Mouse (Mus musculus): Measurements from ENCODE around the gene Lrp6. TPM values are rescaled to one million over a fixed set of nuclear protein-coding genes. Genes with fewer than 3 reads are reported as not detected.

The Lrp6 gene
- polyA plus RNA-seq (2015; fragmentation: Nextera tagmentation; extraction: Ambion mirVana) = 20.8 and 24.5 TPM in 2 replicates

DNA sequence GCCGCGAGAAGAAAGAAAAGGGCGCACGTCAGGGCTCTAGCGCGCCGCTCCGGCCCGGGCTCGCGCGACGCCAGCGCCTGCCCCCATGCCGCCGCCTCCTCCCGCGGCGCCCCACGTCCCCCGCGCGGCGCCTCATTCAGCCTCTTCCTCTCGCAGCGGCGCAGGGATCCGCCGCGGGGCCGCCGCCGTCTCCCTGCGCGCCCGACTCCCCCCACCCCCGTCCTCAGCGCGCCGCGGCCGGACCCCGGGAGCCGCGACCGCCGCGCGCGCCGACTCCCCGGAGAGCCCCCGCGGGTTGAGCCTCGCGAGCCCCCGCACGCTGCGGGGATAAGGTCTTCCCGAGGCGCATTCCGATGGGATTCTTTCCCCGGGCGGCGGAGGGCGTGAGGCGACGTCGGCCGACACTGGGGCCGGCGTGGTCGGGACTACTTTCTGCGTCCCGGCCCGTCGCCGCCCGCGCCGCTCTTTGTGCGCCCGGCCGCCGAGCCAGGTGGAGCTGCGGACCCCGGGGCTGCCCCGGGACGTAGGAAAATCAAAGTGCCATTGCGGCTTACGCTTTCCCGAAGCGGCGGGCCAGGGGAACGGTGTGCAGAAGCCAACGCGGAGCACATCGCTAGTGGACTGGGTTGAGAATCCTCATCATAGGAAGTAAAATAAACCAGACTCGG is at the start of gene Lrp6:
TSS of gene Lrp6 (minus strand) at position 148 of the 668 bp plus-strand sequence.
- Histone ChIP-seq H3K9me3 (no peaks in the 10 kb centered on the region), H3K4me3 (peak within 1 kb of the TSS; percentile 96), H3K27ac (replicated peaks) (peak within 1 kb of the TSS; percentile 100), H3K4me1 (replicated peaks) (peaks cover 37% of the 10 kb centered on the region), H3K4me2 (peak within 1 kb of the TSS; percentile 87), H3K36me3 (no peaks in the 10 kb centered on the region), H3K27me3 (no peaks in the 10 kb centered on the region), H3K9ac (peak within 1 kb of the TSS; percentile 98)
- under 1% methylated on average over 82 of the region's 99 CpGs for WGBS
- peak; percentile 95 for ATAC-seq (ENCODE audit: low read depth)

DNA sequence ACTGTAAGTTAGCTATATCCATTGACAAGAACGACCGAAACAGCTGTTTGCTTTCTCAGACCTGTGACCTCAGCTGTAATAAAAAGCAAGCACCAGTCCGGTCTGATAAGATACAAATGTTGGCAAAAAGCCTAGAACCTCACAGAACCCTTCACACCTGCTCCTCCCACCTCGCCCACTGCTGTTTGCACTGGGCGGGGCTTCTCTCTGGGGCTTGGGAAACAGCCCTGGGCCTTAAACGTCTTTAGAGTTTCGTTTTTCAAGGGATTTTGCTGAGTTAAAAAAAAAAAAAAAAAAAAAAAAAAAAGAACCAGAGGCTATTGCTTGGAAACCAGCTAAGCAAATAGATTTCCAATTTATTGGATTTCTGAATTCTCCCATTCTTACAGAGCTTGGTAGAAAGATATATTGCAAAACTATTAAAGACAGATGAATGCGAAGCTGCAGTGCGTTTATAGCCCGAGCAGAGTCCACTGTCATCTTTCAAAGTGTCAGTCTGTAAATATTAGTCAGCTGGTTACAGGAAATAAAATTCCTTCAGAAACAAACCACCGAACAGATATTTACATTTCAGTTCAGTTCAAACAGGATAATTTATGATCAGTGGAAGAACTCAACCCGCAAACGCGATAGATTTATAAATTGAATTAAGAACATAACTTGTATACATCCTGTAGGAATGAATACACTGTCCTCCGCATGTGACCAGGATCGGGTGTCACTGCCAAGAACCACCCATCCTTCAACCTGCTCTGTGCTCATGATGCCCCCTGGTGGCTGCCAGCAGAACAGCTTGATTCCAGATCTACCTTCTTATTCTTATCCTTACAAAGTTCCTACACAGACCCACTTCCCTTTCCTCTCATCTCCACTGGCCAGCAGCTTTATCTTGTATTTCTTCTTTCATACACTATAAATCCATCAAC is 48.2 kb upstream of the Lrp6 start:
- 0 out of 2 replicates have a peak, but pooled peaks cover 6% of the 10 kb centered on the region for H3K4me1 ChIP-seq (replicated peaks)
- no peak overlapping the region for H3K9ac ChIP-seq
- H3K9me3 ChIP-seq = no peaks in the 10 kb centered on the region
- ATAC-seq (ENCODE audit: low read depth) = peak; percentile 79
- no peak overlapping the region for H3K4me3 ChIP-seq
- no peaks in the 10 kb centered on the region for H3K36me3 ChIP-seq
- H3K27ac ChIP-seq (replicated peaks) = no peak overlapping the region
- H3K4me2 ChIP-seq = peak overlapping the region; percentile 26; the same call in 1 of the 2 replicates
- no peaks in the 10 kb centered on the region for H3K27me3 ChIP-seq
- WGBS = 18% methylated on average over 16 of the region's 16 CpGs

DNA sequence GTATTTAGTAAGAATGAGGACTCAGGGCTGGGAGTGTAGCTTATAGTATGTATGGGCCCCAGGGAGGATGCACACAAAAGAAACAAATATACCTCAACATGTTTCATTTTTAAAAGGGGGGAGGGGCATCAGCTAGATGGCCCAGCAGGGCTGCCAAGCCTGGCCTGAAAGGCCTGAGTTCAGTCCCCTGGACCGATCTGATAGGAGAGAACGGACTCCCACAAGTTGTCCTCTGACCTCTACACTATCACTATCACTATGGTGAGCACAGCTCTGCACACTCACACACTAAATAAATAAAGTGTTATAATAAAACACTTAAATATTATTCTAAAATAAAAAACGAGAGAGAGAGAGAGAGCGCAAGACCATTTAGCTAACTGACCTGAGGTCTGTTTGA is 47.6 kb upstream of the Lrp6 start:
- Histone ChIP-seq H3K36me3 (no peaks in the 10 kb centered on the region), H3K9ac (no peak overlapping the region), H3K9me3 (no peaks in the 10 kb centered on the region), H3K4me3 (no peak overlapping the region), H3K27ac (replicated peaks) (no peak overlapping the region), H3K4me1 (replicated peaks) (0 out of 2 replicates have a peak, but pooled peaks cover 6% of the 10 kb centered on the region), H3K4me2 (no peak overlapping the region), H3K27me3 (no peaks in the 10 kb centered on the region)
- WGBS = 81% methylated on average over 4 of the region's 4 CpGs
- ATAC-seq (ENCODE audit: low read depth) = no peak

DNA sequence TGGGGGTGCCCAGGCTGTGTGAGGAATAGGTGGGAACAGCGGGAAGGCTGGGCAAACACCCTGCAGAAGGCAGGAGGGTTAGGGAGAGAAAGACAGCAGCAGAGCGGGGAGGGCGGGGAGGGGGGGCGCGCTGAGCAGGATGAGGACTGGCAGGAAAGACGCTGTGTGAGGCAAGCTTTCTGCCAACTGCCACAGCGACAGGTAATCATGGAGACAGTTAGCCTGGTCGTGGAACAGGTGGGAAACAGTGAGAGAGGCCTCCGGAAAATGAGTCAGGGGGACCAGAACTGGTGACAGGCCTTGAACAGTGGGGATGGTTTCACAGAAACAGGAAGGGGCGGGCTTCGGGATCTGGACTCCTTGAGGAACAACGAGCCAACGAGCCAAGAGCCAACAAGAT is 45.1 kb upstream of the Lrp6 start:
- Histone ChIP-seq H3K9ac (no peak overlapping the region), H3K27ac (replicated peaks) (no peak overlapping the region), H3K4me3 (no peak overlapping the region), H3K9me3 (no peaks in the 10 kb centered on the region), H3K36me3 (no peaks in the 10 kb centered on the region), H3K4me1 (replicated peaks) (peaks cover 7% of the 10 kb centered on the region; the same call in 1 of the 2 replicates), H3K4me2 (no peak overlapping the region), H3K27me3 (no peaks in the 10 kb centered on the region)
- 79% methylated on average over 13 of the region's 13 CpGs for WGBS
- ATAC-seq (ENCODE audit: low read depth) = no peak

DNA sequence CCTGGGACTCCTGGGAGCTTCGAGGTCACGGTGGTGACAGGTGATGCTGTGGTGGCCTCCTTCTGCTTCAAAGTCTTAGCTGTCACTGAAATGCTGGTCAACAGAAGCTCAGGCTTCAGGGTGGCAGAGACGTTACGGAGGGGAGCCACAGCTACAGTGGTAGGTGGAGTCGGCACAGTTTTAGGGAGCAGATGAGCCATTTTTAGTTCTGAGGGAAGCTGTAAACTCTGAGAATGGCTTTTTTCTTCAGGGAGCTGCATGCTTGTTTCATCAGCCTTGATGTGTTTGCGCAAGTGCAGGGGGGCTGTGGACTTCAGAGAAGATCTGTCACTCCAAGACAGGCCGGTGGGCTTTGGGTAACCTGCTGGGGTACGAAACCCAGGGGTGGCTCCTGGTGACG is 43.6 kb upstream of the Lrp6 start:
- H3K36me3 ChIP-seq = no peaks in the 10 kb centered on the region
- H3K27ac ChIP-seq (replicated peaks) = no peak overlapping the region
- no peak overlapping the region for H3K4me3 ChIP-seq
- H3K4me1 ChIP-seq (replicated peaks) = peaks cover 10% of the 10 kb centered on the region; the same call in 1 of the 2 replicates
- WGBS = 84% methylated on average over 9 of the region's 9 CpGs
- no peak overlapping the region for H3K4me2 ChIP-seq
- no peaks in the 10 kb centered on the region for H3K27me3 ChIP-seq
- H3K9ac ChIP-seq = no peak overlapping the region
- no peak for ATAC-seq (ENCODE audit: low read depth)
- no peaks in the 10 kb centered on the region for H3K9me3 ChIP-seq

DNA sequence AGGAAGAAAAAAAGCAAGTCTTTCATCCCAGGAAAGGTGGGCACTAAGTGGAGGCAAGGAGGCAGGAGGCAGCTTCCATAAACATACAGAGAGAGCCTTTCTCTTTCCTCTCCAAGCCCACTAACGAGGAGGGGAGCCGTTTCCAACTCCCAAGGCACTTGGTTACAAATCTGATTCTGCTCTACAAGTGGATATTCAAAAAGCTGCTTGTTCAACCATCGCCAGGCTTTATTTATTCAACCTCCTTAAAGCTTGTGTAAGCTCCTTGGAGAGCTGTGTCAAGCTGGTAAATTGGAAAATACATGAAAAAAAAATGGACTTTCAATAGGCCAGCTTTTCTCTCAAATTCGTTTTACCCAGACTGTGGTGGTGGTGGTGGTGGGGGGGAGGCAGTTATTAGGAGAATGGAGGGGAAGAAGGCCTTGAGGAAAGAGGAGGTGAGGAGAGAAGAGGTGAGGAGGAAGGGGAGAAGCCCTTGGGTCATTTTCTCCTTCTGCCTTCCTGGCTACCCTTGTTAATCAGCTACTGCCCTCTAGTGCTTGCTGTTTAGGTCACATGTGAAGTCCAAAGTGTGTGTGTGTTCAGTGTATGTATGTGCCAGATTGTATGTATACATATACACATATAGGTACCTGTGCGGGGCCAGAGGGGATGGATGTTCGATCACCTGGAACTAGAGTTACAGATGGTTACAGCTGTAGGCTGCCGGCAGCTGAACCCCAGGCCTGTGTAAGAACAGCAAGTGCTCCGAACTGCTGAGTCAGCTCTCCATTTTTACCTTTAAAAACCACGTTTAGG is 40.4 kb upstream of the Lrp6 start:
- Histone ChIP-seq H3K9ac (no peak overlapping the region), H3K36me3 (no peaks in the 10 kb centered on the region), H3K27me3 (no peaks in the 10 kb centered on the region), H3K27ac (replicated peaks) (no peak overlapping the region), H3K4me2 (no peak overlapping the region), H3K9me3 (no peaks in the 10 kb centered on the region), H3K4me1 (replicated peaks) (peaks cover 4% of the 10 kb centered on the region; the same call in 1 of the 2 replicates), H3K4me3 (no peak overlapping the region)
- 68% methylated on average over 9 of the region's 9 CpGs for WGBS
- ATAC-seq (ENCODE audit: low read depth) = peak; percentile 56; the same call in 1 of the 2 replicates

DNA sequence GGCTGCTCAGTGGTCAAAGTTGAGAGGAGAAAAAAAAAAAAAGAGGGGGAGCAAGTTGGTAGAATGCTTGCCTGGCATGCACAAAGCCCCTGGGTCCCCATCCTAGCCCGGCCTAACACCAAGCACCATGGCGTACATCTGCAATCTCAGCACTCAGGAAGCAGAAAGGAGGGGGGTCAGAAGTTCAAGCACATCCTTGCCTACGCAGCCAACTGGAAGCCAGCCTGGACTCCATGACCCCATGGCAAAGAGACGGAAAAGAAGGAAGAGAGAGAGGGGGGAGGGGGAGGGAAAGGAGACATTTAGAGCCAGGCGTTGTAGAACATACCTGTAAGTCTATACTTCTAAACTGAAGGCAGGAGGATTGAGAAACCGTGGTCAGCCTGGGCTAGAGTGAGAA is 39.8 kb upstream of the Lrp6 start:
- Histone ChIP-seq H3K4me3 (no peak overlapping the region), H3K4me1 (replicated peaks) (peaks cover 4% of the 10 kb centered on the region; the same call in 1 of the 2 replicates), H3K9me3 (no peaks in the 10 kb centered on the region), H3K36me3 (no peaks in the 10 kb centered on the region), H3K4me2 (no peak overlapping the region), H3K27ac (replicated peaks) (no peak overlapping the region), H3K27me3 (no peaks in the 10 kb centered on the region), H3K9ac (no peak overlapping the region)
- ATAC-seq (ENCODE audit: low read depth) = no peak
- 65% methylated on average over 6 of the region's 6 CpGs for WGBS

DNA sequence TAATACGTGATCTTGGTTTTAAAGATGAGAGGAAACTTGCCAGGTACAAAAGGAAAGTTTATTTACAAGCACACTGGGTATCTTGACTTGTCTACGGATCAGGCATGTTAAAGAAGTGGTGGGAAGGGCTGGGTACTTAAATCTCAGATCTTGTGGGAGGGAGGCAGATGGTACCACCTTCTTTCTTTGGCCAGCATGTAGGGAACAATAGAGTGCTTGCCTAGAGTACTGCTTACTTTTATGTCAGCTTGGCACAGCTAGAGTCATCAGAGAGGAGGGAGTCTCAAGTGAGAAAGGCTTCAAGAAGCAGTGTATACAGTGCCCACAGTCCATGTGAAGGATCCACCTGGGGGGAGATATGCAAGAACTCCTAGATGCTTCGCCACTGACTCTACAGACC is 38.4 kb upstream of the Lrp6 start:
- no peak for ATAC-seq (ENCODE audit: low read depth)

DNA sequence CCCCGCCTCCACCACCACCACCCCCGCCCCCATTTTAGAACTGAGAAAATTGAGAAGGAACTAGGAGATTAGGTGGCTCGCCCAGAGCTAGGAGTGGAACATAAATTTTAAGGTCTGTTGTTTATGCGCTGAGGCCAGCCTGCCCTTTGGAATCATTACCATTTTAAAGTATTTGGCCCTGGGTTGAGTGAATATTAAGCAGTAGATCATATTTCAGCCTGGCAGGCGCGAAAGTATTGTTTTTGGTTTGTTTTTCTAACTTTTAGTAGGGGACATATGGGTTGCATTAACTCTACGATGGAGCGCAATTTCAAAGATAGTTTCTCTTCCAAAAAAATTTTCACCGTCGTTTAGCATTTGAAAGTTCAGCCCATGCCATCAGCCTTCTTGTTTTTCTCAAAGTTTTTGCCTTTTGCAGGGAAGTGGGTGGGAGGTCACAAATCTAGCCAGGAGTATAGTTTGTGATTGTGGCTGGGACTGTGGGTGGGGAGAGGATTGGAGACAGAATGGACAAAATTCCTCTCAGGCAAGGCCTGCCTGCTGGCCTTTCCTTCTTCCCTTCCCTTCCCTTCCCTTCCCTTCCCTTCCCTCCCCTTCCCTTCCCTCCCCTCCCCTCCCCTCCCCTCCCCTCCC is 35.7 kb upstream of the Lrp6 start:
- WGBS = 48% methylated on average over 10 of the region's 10 CpGs
- Histone ChIP-seq H3K9ac (no peak overlapping the region), H3K36me3 (no peaks in the 10 kb centered on the region), H3K27ac (replicated peaks) (no peak overlapping the region), H3K4me2 (no peak overlapping the region), H3K4me3 (no peak overlapping the region), H3K9me3 (no peaks in the 10 kb centered on the region), H3K4me1 (replicated peaks) (peaks cover 4% of the 10 kb centered on the region; the same call in 1 of the 2 replicates), H3K27me3 (no peaks in the 10 kb centered on the region)
- no peak for ATAC-seq (ENCODE audit: low read depth)

More for the DNA sequence above, 38.4 kb upstream of the Lrp6 start:
- 90% methylated on average over 3 of the region's 3 CpGs for WGBS
- no peaks in the 10 kb centered on the region for H3K36me3 ChIP-seq
- no peak overlapping the region for H3K4me3 ChIP-seq
- H3K27me3 ChIP-seq = no peaks in the 10 kb centered on the region
- H3K4me1 ChIP-seq (replicated peaks) = peaks cover 4% of the 10 kb centered on the region; the same call in 1 of the 2 replicates
- no peak overlapping the region for H3K9ac ChIP-seq
- H3K27ac ChIP-seq (replicated peaks) = no peak overlapping the region
- no peaks in the 10 kb centered on the region for H3K9me3 ChIP-seq
- H3K4me2 ChIP-seq = no peak overlapping the region

DNA sequence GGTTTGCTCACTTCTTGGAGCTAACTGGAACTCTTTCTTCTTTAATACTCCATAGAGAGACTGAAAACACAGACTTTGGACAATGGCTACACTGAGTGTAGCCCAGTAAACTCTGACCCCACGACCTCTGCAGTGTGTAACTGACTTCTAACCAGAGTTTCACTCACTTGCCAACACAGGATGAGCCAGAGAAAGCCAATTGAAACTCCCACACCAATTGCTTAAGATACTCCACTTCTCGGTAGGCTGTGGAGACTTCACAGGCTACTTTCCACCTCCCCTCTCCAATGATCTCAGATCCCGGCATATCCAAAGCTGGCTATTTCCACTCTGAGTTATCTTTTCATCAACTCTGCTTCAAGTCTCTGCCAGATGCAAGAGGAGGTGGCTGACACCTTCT is 35.0 kb upstream of the Lrp6 start:
- WGBS = 49% methylated on average over 3 of the region's 3 CpGs
- no peak overlapping the region for H3K4me2 ChIP-seq
- H3K4me3 ChIP-seq = no peak overlapping the region
- H3K27ac ChIP-seq (replicated peaks) = no peak overlapping the region
- no peak for ATAC-seq (ENCODE audit: low read depth)
- H3K27me3 ChIP-seq = no peaks in the 10 kb centered on the region
- H3K9ac ChIP-seq = no peak overlapping the region
- H3K36me3 ChIP-seq = no peaks in the 10 kb centered on the region
- H3K9me3 ChIP-seq = no peaks in the 10 kb centered on the region
- H3K4me1 ChIP-seq (replicated peaks) = peaks cover 1% of the 10 kb centered on the region; the same call in 1 of the 2 replicates

DNA sequence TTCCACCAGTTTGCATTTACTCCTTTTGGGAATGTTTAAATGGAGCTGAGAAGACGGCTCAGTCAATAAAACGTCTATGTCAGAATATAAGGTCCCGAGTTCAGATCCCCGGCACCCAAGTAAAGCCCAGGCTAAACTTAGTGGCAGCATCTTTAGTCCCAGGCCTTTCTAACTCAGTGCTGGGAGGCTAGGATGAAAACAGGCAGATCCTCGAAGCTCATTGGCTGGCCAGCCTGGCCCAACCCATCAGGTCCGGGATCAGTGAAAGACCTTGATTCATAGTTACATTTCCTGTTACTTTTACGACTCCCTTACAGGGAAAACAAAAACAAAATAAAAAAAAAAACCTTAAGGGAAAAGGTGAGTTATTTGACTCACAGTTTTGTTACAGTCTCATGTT is 34.4 kb upstream of the Lrp6 start:
- H3K4me3 ChIP-seq = no peak overlapping the region
- H3K36me3 ChIP-seq = no peaks in the 10 kb centered on the region
- ATAC-seq (ENCODE audit: low read depth) = no peak
- WGBS = 55% methylated on average over 7 of the region's 7 CpGs
- H3K4me2 ChIP-seq = no peak overlapping the region
- no peak overlapping the region for H3K9ac ChIP-seq
- no peaks in the 10 kb centered on the region; the same call in 1 of the 2 replicates for H3K4me1 ChIP-seq (replicated peaks)
- H3K9me3 ChIP-seq = no peaks in the 10 kb centered on the region
- H3K27me3 ChIP-seq = no peaks in the 10 kb centered on the region
- no peak overlapping the region for H3K27ac ChIP-seq (replicated peaks)

All from neural tube, embryonic 13.5 days (tissue).